Mouse (Mus musculus) bone marrow, adult 2 months (tissue): Measurements from ENCODE around the gene Optc. TPM values are rescaled to one million over a fixed set of nuclear protein-coding genes. Genes with fewer than 3 reads are reported as not detected.

Experiments
- H3K27ac ChIP-seq: fragments of 200-500 bp; 2 replicates; pipeline ENCODE4 v1.5.1; 2012; ENCODE audit warnings: low read depth, mild to moderate bottlenecking, control low read depth, inconsistent platforms, low read length; ENCODE audit not compliant: control insufficient read depth, poor library complexity, insufficient read depth
- H3K4me1 ChIP-seq: fragments of 200-500 bp; 2 replicates; pipeline ENCODE4 v1.6.1; 2011; ENCODE audit warnings: low read length; ENCODE audit not compliant: control insufficient read depth, insufficient read depth
- H3K4me3 ChIP-seq: fragments of 200-500 bp; replicated peaks from 2 replicates; pipeline ENCODE3; 2011; ENCODE audit warnings: mild to moderate bottlenecking, low read depth, low read length, control low read depth; ENCODE audit not compliant: control insufficient read depth
- CTCF ChIP-seq: fragments of 200-500 bp; IDR thresholded peaks from 2 replicates; pipeline ENCODE4 v1.5.1; 2011; ENCODE audit warnings: low read length, control low read depth; ENCODE audit not compliant: control insufficient read depth, insufficient read depth
- POLR2A ChIP-seq: fragments of 200-500 bp; IDR thresholded peaks from 2 replicates; pipeline ENCODE4 v1.6.1; 2011; ENCODE audit warnings: low read depth, mild to moderate bottlenecking, control low read depth, low read length, borderline replicate concordance; ENCODE audit not compliant: control insufficient read depth
- WGBS: fragments of 180-500 bp; shearing (Covaris S2); methylation state at CpG from one replicate; pipeline ENCODE4 v1.1.7; 2018; 5-methylcytosine and 5-hydroxymethylcytosine counted together
- polyA plus RNA-seq: library from polyadenylated mRNA; stranded (reverse); fragments of >200 nt; gene quantifications from 2 replicates; pipeline ENCODE4 v1.2.4, GENCODE M21; 2011; ENCODE audit warnings: low replicate concordance; ENCODE audit not compliant: missing spikeins, insufficient read depth, insufficient read length

Optc gene
- polyA plus RNA-seq, 1 experiment: not detected

GRCm38 (mm10) chr1:133882283-133883217 is 25.2 kb downstream of the Optc start:
- TF ChIP-seq CTCF (no peak), POLR2A (no peak)
- no peak overlapping the region for H3K4me3 ChIP-seq
- H3K4me1 ChIP-seq: peaks cover 14% of the 10 kb centered on the region
- H3K27ac ChIP-seq: no peak overlapping the region
- WGBS: 68% methylated on average over 11 of the region's 11 CpGs

GRCm38 (mm10) chr1:133881813-133882212 is 26.0 kb downstream of the Optc start:
- H3K4me3 ChIP-seq: no peak overlapping the region
- TF ChIP-seq POLR2A: no peak
- no peak for TF ChIP-seq CTCF
- 80% methylated on average over 6 of the region's 6 CpGs for whole genome bisulfite sequencing
- no peak overlapping the region for H3K27ac ChIP-seq
- H3K4me1 ChIP-seq: peaks cover 12% of the 10 kb centered on the region

GRCm38 (mm10) chr1:133878825-133879423 is 28.9 kb downstream of the Optc start:
- Histone ChIP-seq H3K27ac (no peak overlapping the region), H3K4me1 (peaks cover 2% of the 10 kb centered on the region), H3K4me3 (no peak overlapping the region)
- 39% methylated on average over 12 of the region's 12 CpGs for WGBS
- TF ChIP-seq POLR2A: no peak
- no peak for TF ChIP-seq CTCF

GRCm38 (mm10) chr1:133876936-133877335 is 30.9 kb downstream of the Optc start:
- Histone ChIP-seq H3K4me1 (peaks cover 2% of the 10 kb centered on the region), H3K4me3 (no peak overlapping the region), H3K27ac (no peak overlapping the region)
- WGBS: 93% methylated on average over 7 of the region's 7 CpGs
- TF ChIP-seq POLR2A (no peak), CTCF (no peak)

- no peak for TF ChIP-seq CTCF
- TF ChIP-seq POLR2A: no peak
- H3K4me3 ChIP-seq: no peak overlapping the region
- 81% methylated on average over 6 of the region's 6 CpGs for WGBS
- H3K4me1 ChIP-seq: no peaks in the 10 kb centered on the region
- no peak overlapping the region for H3K27ac ChIP-seq
Measured at GRCm38 (mm10) chr1:133873086-133873813, 34.5 kb downstream of the Optc start.

GRCm38 (mm10) chr1:133871241-133871640 is 36.6 kb downstream of the Optc start:
- TF ChIP-seq CTCF (no peak), POLR2A (no peak)
- Histone ChIP-seq H3K4me3 (no peak overlapping the region), H3K4me1 (no peaks in the 10 kb centered on the region), H3K27ac (no peak overlapping the region)
- 56% methylated on average over 10 of the region's 10 CpGs for WGBS

- no peak for TF ChIP-seq CTCF
- no peak for TF ChIP-seq POLR2A
- WGBS: 79% methylated on average over 2 of the region's 2 CpGs
- Histone ChIP-seq H3K4me3 (no peak overlapping the region), H3K27ac (no peak overlapping the region), H3K4me1 (no peaks in the 10 kb centered on the region)
Measured at GRCm38 (mm10) chr1:133869221-133869620, 38.6 kb downstream of the Optc start.

GRCm38 (mm10) chr1:133863257-133863997 is 44.4 kb downstream of the Optc start:
- Histone ChIP-seq H3K4me3 (no peak overlapping the region), H3K4me1 (peaks cover 3% of the 10 kb centered on the region; the same call in 1 of the 2 replicates), H3K27ac (no peak overlapping the region)
- no peak for TF ChIP-seq POLR2A
- TF ChIP-seq CTCF: no peak
- 5% methylated on average over 10 of the region's 10 CpGs for WGBS
